In genomic region chr11:97404761-97405190, GRCm38 (mm10) we compare ENCODE assay signal across 8 mouse cellular contexts. TPM values are rescaled to one million over a fixed set of nuclear protein-coding genes. Genes with fewer than 3 reads are reported as not detected.
DNase-seq lines count a peak whose midpoint lies in the region; ATAC-seq lines count a peak whose summit lies in the region.

No protein-coding gene starts in this region.

- H3K36me3 ChIP-seq in intestine, embryonic 15.5 days: no peaks in the 10 kb centered on the region

- peak overlapping the region; percentile 56 for H3K4me3 ChIP-seq in intestine, embryonic 15.5 days (replicated peaks)

- peak overlapping the region; percentile 98 for H3K4me2 ChIP-seq in intestine, embryonic 15.5 days (replicated peaks)

- H3K27ac ChIP-seq in intestine, embryonic 15.5 days: peak overlapping the region; percentile 56; the same call in 1 of the 2 replicates

- ATAC-seq in cerebellum, adult (ENCODE audit: insufficient number of reproducible peaks, low FRiP score, low TSS enrichment): no peak
- no peak; the same call in 1 of the 2 replicates for ATAC-seq in intestine, embryonic 15.5 days

- no peaks in the 10 kb centered on the region for H3K9me3 ChIP-seq in intestine, embryonic 15.5 days

- WGBS in intestine, embryonic 15.5 days: 2% methylated on average over 11 of the region's 11 CpGs

- H3K4me1 ChIP-seq in intestine, embryonic 15.5 days (replicated peaks): peaks cover 32% of the 10 kb centered on the region

- H3K27me3 ChIP-seq in intestine, embryonic 15.5 days (replicated peaks): peaks cover 2% of the 10 kb centered on the region; the same call in 1 of the 2 replicates

- peak; percentile 47 to 49 for DNase-seq in cerebellum, postnatal 10 days
- peak; percentile 23 for DNase-seq in thymus, postnatal 25 days
- DNase-seq in thymus, postnatal 4 days: no peak
- peak; percentile 37 for DNase-seq in neural tube, embryonic 10.5 days (ENCODE audit: extremely low spot score, low spot score)
- no peak for DNase-seq in adrenal gland, postnatal 25 days
- no peak for DNase-seq in adrenal gland, adult 2 months

- H3K9ac ChIP-seq in intestine, embryonic 15.5 days: peak overlapping the region; percentile 60

RNA-seq across cellular contexts. Expression of gene Arhgap23, which starts 10.6 kb away (rescaled TPM):
- 4.2 and 4.6 TPM in 2 replicates for polyA plus RNA-seq in intestine, embryonic 15.5 days (2015; fragmentation: Nextera tagmentation; extraction: Ambion mirVana)
- total RNA-seq in adrenal gland, postnatal 25 days (2021): 29.5 and 37.8 TPM in 2 replicates
- 10 to 100 TPM; 29.0 to 29.3 TPM for total RNA-seq in adrenal gland, adult 2 months (2021)
- polyA plus RNA-seq in adrenal gland, adult 2 months (2012; rRNA removed): 96.3 and 106 TPM in 2 replicates

RNA-seq across cellular contexts. Expression of gene Socs7, which starts 42.4 kb away (rescaled TPM):
- polyA plus RNA-seq in intestine, embryonic 15.5 days (2015; fragmentation: Nextera tagmentation; extraction: Ambion mirVana): 2.6 and 3.5 TPM in 2 replicates
- total RNA-seq in adrenal gland, postnatal 25 days (2021): 21.0 and 27.5 TPM in 2 replicates
- total RNA-seq in adrenal gland, adult 2 months (2021): 10 to 100 TPM; 20.3 to 20.8 TPM
- 9.9 and 10.3 TPM in 2 replicates for polyA plus RNA-seq in adrenal gland, adult 2 months (2012; rRNA removed)

RNA-seq across cellular contexts. Expression of gene Gpr179, which starts 52.9 kb away (rescaled TPM):
- 0.10 and 0.20 TPM in 2 replicates for polyA plus RNA-seq in intestine, embryonic 15.5 days (2015; fragmentation: Nextera tagmentation; extraction: Ambion mirVana)
- 1.8 and 4.7 TPM in 2 replicates for total RNA-seq in adrenal gland, postnatal 25 days (2021)
- 1 to 10 TPM; 1.2 TPM for total RNA-seq in adrenal gland, adult 2 months (2021)
- 0.99 and 1.2 TPM in 2 replicates for polyA plus RNA-seq in adrenal gland, adult 2 months (2012; rRNA removed)

Comparison
In these comparisons a context has a peak if more than half of its experiments do, and no peak if none do; other contexts are left out.
1. DNase-seq: peak in cerebellum, postnatal 10 days (2 of 2), thymus, postnatal 25 days (single experiment) and neural tube, embryonic 10.5 days (single experiment); none in thymus, postnatal 4 days (single experiment), adrenal gland, postnatal 25 days (single experiment) and adrenal gland, adult 2 months (single experiment).